Mouse (Mus musculus) liver, adult 2 months (tissue): ENCODE measurements at regions not wholly inside any gene's neighbourhood (a gene's known extent, or its start where the extent isn't known, plus 50 kb on each side); places are given as distances from the start of the nearest gene placed in this dataset.

Experiments
- CTCF ChIP-seq: fragments of 200-500 bp; IDR thresholded peaks from 2 replicates; pipeline ENCODE4 v1.5.1; 2011; ENCODE audit warnings: low read depth, low read length, control low read depth
- POLR2A ChIP-seq: fragments of 200-500 bp; IDR thresholded peaks from 2 replicates; pipeline ENCODE4 v1.6.1; 2011; ENCODE audit warnings: low read length, control low read depth; ENCODE audit not compliant: insufficient read depth; ENCODE audit errors: extremely low read depth

DNA sequence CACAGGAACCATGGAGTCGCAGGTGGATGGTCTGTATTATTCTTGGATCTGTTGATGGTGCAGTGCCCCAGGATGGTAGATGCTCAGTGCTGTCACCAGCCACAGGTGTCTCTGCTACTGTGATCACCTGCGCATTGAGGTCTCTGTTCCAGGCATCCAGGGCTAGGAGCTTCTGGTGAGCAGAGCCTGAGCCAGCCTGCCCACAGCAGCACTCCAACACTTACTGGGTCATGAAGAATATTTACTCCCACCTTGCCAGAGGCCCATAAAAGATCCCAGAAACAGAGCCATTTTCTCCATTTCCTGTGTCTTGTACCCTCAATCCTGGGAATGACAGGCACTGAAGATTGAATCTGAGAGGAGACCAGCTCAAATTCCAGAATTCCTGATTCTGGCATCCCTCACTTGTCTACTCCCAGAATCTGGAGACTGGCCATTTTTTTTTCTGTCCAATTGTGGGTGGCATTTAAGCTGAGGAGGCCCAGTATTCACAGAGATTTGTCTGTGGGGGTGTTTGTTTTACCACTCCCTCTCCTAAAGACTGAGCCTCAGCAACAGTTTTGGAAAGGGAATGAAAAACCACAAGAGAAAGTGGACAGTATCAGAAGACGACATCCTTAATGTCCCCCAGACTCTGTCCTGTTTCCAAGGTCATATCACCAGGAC, 322.1 kb upstream of the Rnf32 start:
- TF ChIP-seq CTCF (no peak), POLR2A (no peak)
